Mouse (Mus musculus): ENCODE results near the gene Rnf114. TPM values are rescaled to one million over a fixed set of nuclear protein-coding genes. Genes with fewer than 3 reads are reported as not detected.

The Rnf114 gene
- polyA plus RNA-seq, 1 experiment from 2014 or later: 62.2 TPM

DNA sequence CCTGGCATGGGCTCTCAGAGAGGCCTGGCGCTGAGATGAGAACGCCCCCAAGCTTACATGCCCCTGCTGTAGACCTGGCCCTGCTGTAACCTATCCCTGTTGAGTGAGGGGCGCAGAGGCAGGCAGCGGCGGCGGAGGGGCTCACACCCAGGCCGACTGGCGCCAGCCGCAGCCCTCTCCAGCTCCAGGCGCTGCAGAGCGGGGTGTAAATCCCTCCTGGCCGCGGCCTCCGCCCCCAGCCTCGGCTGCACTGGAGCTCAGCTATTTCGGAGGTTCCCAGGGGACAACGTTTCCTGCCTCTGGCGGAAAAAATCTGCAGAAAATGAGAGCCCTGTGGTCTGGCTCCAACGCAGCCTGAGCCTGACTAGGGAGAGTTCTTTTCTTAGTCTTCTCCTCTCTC lies 73.2 kb downstream of the Rnf114 start:
- no peak for ATAC-seq
- no peak overlapping the region for H3K27ac ChIP-seq (ENCODE audit: low read depth, low read length)
- peak; percentile 32; the same call in 1 of the 2 replicates for TF ChIP-seq CTCF (IDR thresholded peaks at IDR 0.05; ENCODE audit: low read depth)
- H3K9me3 ChIP-seq (ENCODE audit: control insufficient read depth): no peaks in the 10 kb centered on the region
- H3K9ac ChIP-seq (ENCODE audit: low read depth, low read length): no peak overlapping the region
- no peaks in the 10 kb centered on the region for H3K36me3 ChIP-seq (ENCODE audit: control insufficient read depth, insufficient read depth)
- peak overlapping the region; percentile 14; the same call in 1 of the 2 replicates for H3K4me2 ChIP-seq (replicated peaks; ENCODE audit: low read depth)
- H3K27me3 ChIP-seq (replicated peaks; ENCODE audit: control insufficient read depth, insufficient read depth, low read length): no peaks in the 10 kb centered on the region
- WGBS: 34% methylated on average over 19 of the region's 19 CpGs
- H3K4me3 ChIP-seq (ENCODE audit: low read depth, low read length): no peak overlapping the region
- H3K4me1 ChIP-seq (replicated peaks; ENCODE audit: control insufficient read depth, insufficient read depth, low read length): no peaks in the 10 kb centered on the region; the same call in 1 of the 2 replicates

Other genes starting within 250 kb of the Rnf114 start
- gene B4galt5, start 143.5 kb upstream of the Rnf114 start, polyA plus RNA-seq (2015; fragmentation: Nextera tagmentation; extraction: Ambion mirVana): 22.4 and 26.6 TPM in 2 replicates
- gene Slc9a8, start 70.9 kb upstream of the Rnf114 start, polyA plus RNA-seq (2015; fragmentation: Nextera tagmentation; extraction: Ambion mirVana): 14.9 and 15.7 TPM in 2 replicates
- 11.5 and 13.5 TPM in 2 replicates for gene Spata2, start 242 bp downstream of the Rnf114 start, polyA plus RNA-seq (2015; fragmentation: Nextera tagmentation; extraction: Ambion mirVana)
- 5.4 and 8.0 TPM in 2 replicates for gene Snai1, start 45.5 kb downstream of the Rnf114 start, polyA plus RNA-seq (2015; fragmentation: Nextera tagmentation; extraction: Ambion mirVana)
- 173 and 174 TPM in 2 replicates for gene Ube2v1, start 139.4 kb downstream of the Rnf114 start, polyA plus RNA-seq (2015; fragmentation: Nextera tagmentation; extraction: Ambion mirVana)
- gene Gm20431, start 168.9 kb downstream of the Rnf114 start, polyA plus RNA-seq (2015; fragmentation: Nextera tagmentation; extraction: Ambion mirVana): 8.8 and 10.0 TPM in 2 replicates
- gene Cebpb, start 196.3 kb downstream of the Rnf114 start, polyA plus RNA-seq (2015; fragmentation: Nextera tagmentation; extraction: Ambion mirVana): 49.8 and 52.6 TPM in 2 replicates
- gene Tmem189, start 197.2 kb downstream of the Rnf114 start, polyA plus RNA-seq (2015; fragmentation: Nextera tagmentation; extraction: Ambion mirVana): 25.0 and 26.8 TPM in 2 replicates